Mouse (Mus musculus): ENCODE data around the gene Nxf3. TPM values are rescaled to one million over a fixed set of nuclear protein-coding genes. Genes with fewer than 3 reads are reported as not detected.
"Not testable (repeated sequence)": the region's sequence is repeated elsewhere in the genome, so short reads cannot be mapped to it uniquely, and the experiment has no call there.

The Nxf3 gene
- not detected for total RNA-seq (2021)
- long read RNA-seq, experiment 1: 0 reads
- long read RNA-seq, experiment 2: 0 reads

DNA sequence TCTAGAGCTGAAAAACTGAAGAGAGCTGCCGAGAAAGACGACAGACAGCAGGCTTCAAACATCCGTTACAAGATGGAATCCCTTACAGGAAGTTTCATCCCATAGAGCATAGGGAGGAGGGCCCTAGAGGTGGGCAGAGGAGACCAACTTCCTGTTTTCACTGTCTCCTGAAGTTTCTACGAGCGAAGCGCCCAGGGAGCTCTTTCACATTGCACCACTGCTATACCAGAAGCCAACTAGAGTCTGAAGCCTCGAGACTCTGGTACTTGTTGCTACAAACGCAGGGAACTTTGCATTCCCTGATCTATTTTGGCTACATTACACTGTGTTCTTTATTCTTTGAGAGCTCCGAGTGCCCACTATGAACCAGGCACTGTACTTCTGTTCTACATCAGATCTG, at the start of gene Nxf3:
TSS of gene Nxf3 (minus strand) at position 101 of the 400 bp plus-strand sequence.
- DNase-seq: no peak

DNA sequence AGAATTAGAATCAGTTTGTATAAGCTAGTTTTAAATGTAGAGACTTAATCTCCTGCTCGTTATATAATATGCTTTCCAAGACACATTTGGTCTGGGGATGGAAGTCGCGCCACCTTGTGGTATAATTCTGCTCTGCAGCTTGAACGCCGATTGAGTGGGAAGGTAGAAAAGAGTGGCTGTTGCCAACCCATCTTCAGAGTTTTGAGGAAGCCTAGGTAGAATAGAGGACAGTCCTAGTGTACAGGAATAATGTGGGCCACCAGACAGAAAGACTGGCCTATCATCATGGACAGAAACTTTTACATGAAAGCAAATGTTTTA, 42.6 kb upstream of the Nxf3 start:
- DNase-seq: peak; percentile 29

DNA sequence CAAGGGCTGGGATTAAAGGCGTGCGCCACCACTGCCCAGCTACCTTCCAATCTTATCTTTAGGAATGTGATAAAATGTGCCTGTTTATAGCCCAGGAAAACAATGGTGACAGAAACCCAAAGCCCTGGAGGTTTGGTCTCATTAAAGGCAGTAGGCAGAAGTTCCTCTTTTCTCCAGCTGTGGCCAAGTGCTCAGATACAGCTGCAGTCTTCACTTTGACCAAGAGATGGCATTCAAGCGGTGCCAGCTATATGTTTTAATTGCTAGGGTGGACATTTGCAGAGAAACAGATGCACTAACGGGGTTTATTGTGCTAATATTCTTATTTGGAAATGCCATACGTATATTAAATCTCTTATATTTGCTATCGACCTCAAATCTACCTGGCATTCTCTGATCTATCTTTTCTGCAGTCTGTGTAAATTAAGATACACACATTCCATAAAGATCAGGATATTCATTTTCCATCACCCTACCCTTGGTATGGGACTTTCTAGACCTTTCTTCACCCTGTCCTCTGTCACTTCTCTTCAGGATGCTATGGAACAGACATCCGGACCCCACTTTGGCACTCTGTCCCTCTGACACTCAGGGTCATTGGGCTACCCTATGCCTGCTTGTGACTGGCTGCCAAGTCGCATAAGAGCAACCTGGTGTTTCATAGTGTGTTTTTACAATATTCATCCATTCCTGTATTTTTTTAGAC, 42.1 kb upstream of the Nxf3 start:
- DNase-seq: no peak

DNA sequence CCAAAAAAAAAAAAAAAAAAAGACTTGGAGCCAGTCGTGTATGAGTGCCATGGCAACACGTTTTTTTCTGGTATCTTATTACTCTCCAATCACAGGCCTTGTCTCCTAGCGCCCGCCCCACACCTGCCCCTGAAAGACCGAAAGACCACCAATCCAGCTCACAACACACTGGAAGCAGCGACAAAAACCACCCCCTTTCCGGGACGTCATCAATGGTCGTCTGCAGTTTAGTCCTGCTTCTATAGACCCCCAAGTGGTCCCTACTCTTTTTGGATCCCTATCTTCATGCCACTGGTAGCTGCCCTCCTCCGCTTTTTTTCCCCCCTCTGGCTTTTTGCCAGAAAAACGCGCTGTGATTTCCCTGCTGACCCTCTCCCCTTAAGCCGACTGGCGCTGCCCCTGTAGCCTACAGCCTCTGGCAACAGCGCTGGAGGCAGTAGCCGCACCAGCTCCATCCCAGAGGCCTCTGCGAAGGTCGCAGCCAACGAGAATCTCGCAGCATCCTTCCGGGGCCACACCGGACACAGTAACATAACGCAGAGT, 30.4 kb upstream of the Nxf3 start:
- peak; percentile 3 for DNase-seq

DNA sequence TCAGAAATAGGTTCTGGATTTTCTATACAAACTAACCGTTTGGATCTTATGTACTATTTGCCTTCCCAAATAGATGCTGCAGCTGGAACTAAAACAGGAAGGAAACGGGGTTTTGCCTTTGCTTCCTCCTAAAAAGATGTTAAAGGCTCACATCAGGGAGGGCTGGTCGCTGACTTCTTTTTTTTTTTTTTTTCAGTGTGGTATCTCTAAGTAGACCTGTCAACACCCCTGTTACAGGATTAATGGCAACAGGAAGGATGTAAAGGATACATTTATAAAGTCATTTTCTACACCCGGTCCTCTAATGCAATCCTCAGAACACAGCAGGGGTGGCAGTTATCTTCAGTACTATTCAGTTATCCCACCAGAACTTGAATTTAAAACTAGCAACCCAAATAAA, 30.0 kb upstream of the Nxf3 start:
- no peak for DNase-seq

DNA sequence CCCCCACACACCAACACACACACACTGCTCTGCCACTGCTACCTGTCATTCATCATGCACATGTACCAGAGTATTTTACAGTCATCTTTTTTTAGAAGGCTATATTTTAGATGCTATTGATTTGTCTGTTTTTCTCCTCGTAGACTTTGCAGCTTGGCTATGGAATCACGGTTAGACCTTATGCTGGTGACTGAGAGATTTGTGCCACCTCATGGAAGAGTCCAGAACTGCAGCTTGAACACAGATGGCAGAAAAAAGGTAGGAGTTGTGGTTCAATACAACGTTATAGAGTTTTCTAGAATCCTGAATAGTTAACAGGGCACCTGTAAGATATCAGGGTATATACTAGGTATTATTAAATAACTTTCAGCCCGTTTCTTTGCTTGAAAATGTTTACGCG, 22.9 kb upstream of the Nxf3 start:
- DNase-seq: no peak

DNA sequence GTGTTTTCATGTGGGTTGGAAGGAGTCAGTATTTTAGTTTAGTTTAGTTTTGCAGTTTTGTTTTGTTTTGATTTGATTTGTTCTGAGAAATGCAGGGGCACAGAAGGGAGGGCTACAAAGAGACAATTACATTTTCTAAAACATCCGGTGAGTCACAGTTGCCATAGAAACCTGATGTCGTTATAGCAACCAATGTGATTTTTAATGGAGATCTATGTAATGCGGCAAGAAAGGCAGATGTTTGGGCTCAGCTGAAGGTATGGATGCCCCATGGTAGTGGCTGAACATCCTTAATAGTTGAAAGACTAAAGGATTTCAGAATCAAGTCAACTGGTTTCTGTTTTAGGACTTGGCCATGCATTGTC, 19.7 kb upstream of the Nxf3 start:
- DNase-seq: no peak

DNA sequence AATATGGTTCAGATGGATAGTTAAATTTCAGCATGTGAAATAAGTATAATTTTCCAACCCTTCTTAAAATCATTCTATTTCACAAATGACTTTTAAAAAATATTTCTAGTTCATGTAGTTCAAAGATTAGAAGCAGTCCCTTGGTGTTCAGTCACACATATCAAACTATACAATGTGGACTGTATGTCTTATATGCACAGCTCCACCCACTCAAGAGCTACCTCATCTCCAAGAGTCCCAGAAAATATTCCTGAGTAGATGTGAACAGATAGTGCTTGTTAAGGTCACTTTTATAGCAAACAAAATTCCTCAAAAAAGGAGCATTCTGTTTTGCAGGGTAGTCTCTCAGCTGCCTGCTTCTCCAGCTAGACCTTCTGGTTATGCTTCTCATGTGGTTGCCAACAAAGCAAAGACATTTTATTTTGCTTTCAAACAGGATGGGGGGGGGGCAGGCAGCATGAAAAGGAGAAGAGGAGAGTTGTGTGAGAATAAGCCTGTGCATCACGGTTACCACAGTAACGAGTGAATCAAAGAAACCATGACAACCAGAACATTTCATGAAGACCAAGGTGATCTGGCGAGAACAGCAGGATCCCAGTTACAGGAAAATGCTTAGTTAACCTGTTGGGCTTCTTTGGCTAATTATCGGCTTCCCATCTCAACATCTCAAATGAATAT, 19.1 kb upstream of the Nxf3 start:
- no peak for DNase-seq

DNA sequence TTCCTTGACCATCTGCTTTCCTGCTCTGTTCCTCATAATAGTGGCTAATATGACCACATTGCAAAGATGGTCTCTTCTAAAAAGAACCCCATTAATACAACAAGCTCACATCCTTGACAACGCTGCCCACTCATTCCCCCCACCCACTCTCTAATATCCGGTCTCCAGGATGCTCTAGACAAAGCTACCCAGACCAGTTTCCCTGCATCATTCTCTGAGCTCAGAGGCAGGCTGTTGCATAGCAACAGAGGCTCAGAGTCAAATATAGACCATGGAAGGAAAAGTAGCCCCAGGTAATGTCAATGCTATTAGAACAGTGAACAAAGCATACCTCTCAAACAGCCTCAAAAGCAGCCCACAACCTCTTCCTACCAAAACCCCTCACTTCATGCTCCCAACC, 9.4 kb upstream of the Nxf3 start:
- no peak for DNase-seq

DNA sequence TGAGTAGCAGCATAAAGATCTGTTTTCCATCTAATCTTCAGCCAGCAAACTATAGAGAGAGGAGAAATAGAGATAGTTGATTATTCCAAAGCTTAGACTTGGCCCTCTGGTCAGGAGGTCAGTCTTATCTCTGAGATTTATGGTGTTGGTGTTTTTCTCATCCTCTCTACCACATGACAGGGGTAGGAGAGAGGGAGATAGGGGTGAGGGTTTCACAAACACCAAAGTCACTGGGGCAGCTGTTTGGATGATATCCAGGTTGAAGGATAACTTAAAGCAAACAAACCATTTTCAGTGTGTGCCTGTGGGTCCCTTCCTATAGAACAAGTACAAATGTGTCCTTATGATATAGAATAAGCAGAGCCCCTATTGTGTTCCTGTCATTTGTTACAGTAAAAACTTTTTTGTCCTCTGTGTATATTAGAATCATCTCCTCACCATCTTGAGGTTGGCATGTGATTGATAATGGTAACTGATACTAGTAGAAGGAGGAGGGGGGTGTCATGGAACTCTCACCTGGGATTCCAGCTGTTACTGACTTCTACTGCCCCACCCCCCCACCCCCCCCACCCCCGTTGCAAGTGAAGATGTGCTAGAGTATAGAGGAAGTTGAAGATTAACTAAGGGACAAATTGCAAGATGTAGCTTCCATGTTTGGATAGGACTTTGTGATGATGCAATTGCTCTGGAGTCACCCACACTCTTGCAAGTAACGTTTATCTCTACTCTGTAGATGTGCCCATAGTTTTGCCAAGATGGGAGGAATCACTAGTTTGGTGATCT, 7.6 kb upstream of the Nxf3 start:
- DNase-seq: no peak

DNA sequence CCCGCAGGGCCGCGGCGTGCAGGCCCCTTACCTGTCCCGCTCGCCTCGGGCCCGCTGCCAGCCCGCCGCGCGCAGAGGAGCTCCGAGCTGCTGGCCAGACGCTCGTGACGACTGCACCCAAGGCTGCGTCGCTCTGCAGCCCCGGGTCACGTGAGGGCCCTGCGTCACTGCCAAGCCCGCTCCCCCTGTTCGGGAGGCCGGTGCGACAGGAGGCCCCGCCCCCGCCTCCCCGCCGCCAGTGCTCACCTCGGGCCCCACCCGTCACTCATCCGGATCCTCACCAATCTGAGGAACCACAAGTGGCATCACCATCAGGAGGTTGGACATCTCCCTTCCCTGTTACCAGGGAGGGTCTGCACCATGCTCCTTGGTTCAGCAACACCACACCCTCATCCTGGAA, 17.0 kb downstream of the Nxf3 start, which contains the start of gene Bex2:
TSS of gene Bex2 (minus strand) at position 217 of the 400 bp plus-strand sequence.
- DNase-seq: not testable (repeated sequence)

DNA sequence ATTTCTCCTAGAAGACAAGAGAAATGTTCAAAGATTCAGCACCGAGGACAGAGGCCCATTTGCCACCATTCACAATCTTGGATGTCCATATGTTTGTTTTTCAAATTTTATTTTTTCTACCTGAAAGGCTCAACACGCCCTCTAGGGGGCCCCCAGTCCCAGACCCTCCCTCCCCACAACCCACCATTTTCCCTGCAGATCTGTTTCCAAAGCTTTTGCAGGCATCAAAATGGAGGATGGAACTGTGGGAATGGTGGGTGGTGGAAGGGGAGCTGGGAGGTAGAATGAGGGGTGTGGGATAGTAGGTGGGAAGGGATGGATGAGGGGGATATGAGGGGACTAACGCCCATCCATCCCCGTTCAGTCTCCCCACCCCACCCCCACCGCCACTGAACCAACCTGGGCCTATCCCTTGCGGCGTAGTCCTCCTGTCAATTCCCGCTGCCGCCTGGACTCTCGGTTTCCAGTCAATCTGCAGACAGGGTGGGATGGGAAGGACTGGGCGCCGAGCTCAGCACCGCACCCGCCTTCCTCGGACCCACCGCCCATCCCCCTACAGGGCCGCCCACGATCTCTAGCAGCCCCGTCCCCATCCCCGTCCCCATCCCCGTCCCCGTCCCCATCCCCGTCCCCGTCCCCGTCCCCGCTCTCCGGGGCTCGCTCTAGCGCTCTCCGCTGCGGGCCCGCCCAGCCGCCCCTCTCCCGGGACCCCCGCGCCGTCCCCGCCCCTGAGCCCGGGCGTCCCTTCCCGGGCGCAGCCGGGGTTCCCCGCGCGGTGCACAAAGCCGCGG, 17.7 kb downstream of the Nxf3 start:
- not testable (repeated sequence) for DNase-seq

DNA sequence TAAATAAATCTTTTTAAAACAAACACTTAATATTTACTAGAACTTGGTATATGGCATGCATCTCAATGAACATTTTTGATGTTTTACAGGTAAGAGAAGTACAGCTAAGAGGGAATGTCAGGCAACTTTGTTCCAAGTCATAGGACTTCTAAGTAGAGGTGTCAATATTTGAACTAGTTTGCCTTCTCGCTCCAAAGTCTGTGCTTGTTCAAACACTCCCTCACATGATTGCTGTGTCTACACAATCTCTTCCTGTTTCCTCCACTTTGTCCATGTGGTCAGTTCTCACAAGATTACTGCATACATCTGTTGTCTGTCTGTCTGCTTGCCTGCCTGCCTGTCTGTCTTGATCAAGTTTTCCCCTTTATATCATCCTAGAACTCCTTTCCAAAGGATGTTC, 24.4 kb downstream of the Nxf3 start:
- DNase-seq: no peak

DNA sequence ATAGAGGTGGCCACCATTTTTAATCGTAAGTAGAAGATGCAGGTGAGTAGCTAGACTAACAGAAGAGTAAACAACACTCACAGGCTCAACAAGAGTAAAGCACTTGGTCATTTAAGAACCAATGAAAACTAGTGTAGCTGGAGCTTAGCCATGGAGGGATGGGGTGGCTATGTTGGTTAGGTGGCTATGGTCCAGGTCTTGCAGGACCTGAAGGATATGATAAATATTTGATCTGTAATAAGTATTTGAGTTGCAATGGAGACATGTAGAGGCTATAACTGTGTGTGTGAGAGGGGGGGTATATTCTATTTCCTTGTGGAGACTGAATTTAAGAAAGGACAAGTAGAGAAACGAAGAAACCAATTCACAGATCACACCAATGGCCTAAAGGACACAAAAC, 33.8 kb downstream of the Nxf3 start:
- DNase-seq: no peak

DNA sequence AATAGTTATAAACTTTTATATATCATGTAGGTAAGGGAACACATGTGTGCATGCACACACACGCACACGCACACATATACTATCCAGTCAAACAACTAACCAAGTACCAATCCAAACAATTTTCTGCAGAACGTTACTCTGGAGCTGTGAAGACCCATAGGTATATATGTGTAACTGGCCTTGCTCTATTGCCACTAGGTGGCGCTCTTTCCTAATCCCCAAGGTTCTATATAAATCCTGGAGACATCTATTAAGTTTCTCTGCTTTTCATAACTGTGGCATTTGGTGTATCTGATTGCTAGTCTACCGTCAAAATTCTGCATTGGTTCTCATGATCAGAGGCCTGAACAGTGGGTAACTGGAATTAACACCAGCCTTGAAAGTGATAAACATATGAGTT, 37.5 kb downstream of the Nxf3 start:
- peak; percentile 34 for DNase-seq

DNA sequence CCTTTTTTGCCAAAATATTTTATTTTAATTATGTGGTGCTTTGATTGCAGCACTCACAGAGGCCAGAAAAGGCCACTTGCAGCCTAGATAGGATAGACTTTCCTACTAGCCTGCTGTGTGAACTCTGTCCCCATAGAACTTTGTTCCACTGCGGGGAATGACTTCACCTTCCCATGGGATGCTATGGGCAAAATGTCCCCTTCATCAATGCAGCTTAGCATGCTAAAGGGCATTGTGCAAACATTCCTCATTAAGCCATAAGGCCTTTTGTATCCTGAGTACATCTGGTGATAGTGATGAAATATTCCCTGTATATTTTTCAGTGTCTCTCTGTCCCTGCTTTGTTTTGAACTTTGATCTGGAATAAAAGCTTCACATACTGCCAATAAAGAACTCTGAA, 41.3 kb downstream of the Nxf3 start:
- no peak for DNase-seq

DNA sequence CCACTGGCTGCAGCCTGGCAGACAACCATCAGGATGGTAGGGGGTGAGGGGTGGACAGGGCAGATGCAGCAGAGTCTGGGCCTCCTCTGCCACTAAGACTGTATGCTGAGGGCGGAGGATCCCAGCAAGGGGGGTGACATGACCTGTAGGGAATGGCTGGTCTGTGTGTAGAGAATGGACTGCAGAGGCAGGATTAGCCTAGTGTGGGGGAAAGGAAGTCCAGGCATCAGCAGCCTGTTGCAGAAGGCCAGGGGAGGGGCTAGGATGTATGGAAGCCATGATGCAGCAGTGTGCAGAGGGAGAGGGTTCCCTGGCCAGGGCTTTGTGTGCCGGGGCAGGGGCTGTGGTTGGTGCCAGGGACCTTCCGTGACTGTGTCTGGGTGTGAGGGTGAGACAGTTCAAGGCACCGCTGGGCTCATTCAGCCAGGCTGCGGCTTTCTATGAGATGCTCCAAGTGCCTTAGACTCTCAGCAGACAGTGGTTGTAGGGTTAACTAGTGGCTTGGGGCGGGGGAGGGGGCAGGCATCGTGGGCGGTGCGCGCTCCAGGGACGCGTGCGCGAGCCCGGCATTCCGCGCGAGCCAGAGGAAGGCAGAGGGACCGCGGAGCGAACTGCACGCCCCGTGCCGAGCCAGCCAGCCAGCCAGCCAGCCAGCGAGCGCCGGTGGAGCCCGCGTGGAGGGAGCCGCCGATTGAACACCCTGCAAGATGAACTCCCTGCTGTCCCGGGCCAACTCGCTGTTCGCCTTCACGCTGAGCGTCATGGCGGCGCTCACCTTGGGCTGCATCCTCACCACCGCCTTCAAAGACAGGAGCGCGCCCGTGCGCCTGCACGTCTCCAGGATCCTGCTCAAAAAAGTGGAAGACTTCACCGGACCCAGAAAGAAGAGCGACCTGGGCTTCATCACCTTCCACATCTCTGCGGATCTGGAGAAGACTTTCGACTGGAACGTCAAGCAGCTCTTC, 52.0 kb downstream of the Nxf3 start, which contains the start of gene Arxes1:
TSS of gene Arxes1 (plus strand) at position 569 of the 965 bp plus-strand sequence.
- DNase-seq: peak; percentile 9

DNA sequence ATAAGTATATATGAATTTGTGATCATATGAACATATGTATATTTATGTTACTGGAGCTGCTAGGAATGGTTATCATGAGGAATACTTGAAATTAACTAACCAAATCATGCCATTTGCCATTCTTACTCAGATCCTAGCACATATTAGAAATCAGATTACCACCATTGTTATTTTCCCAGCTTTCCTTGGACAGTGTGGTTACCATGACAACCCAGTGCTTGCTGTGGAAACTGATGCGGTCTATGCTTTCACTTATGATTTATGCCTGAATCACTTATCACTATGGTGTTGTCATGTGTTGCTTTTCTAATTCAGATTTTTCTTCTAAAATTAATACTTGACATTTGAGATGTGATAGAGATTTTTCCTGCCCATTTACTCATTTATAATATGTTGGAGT, 54.7 kb downstream of the Nxf3 start:
- no peak for DNase-seq
